Mouse (Mus musculus): ENCODE measurements around the gene Pacs1.

- TF ChIP-seq CTCF (IDR thresholded peaks at IDR 0.05; ENCODE audit: low read depth) = no peak
- TF ChIP-seq EP300 (IDR thresholded peaks at IDR 0.05; ENCODE audit: low read depth) = no peak
Measured at GRCm38 (mm10) chr19:5295736-5296075, 22.8 kb upstream of the Pacs1 start.
